Mouse (Mus musculus): ENCODE results near the gene Hs6st3. TPM values are rescaled to one million over a fixed set of nuclear protein-coding genes. Genes with fewer than 3 reads are reported as not detected.
A peak's percentile ranks its signal among the peaks of the same experiment; 100 is the strongest.
"Not testable (repeated sequence)": the region's sequence is repeated elsewhere in the genome, so short reads cannot be mapped to it uniquely, and the experiment has no call there.

The Hs6st3 gene
- total RNA-seq, 2 experiments from 2014 or later = 0.19 TPM; not detected in 1

- intact Hi-C loops (cut with DNase I) = no loop called here
- DNase-seq = no peak
Measured at GRCm38 (mm10) chr14:119247131-119247530, 109.0 kb downstream of the Hs6st3 start.

GRCm38 (mm10) chr14:119248001-119248607 is 110.0 kb downstream of the Hs6st3 start:
- intact Hi-C loops (cut with DNase I) = no loop called here
- DNase-seq = no peak

- intact Hi-C loops (cut with DNase I) = no loop called here
- peak; percentile 4 to 6 for DNase-seq
Measured at GRCm38 (mm10) chr14:119250353-119250752, 112.2 kb downstream of the Hs6st3 start.

- DNase-seq = no peak
- intact Hi-C loops (cut with DNase I) = no loop called here
Measured at GRCm38 (mm10) chr14:119255396-119255795, 117.3 kb downstream of the Hs6st3 start.

- DNase-seq = no peak
- intact Hi-C loops (cut with DNase I) = no loop called here
Measured at GRCm38 (mm10) chr14:119257072-119257471, 118.9 kb downstream of the Hs6st3 start.

- intact Hi-C loops (cut with DNase I) = no loop called here
- no peak for DNase-seq
Measured at GRCm38 (mm10) chr14:119260176-119260962, 122.2 kb downstream of the Hs6st3 start.

GRCm38 (mm10) chr14:119266334-119266733 is 128.2 kb downstream of the Hs6st3 start:
- intact Hi-C loops (cut with DNase I) = no loop called here

GRCm38 (mm10) chr14:119273088-119273487 is 134.9 kb downstream of the Hs6st3 start:
- intact Hi-C loops (cut with DNase I) = no loop called here
- DNase-seq = no peak

More at GRCm38 (mm10) chr14:119266334-119266733, 128.2 kb downstream of the Hs6st3 start:
- DNase-seq = no peak

- DNase-seq; intact Hi-C loops (cut with DNase I): not testable (repeated sequence)
Measured at GRCm38 (mm10) chr14:119278156-119278555, 140.0 kb downstream of the Hs6st3 start.

- intact Hi-C loops (cut with DNase I) = no loop called here
- DNase-seq = no peak
Measured at GRCm38 (mm10) chr14:119283951-119284350, 145.8 kb downstream of the Hs6st3 start.

GRCm38 (mm10) chr14:119289668-119290067 is 151.5 kb downstream of the Hs6st3 start:
- no peak for DNase-seq
- intact Hi-C loops (cut with DNase I) = no loop called here

GRCm38 (mm10) chr14:119294071-119294470 is 155.9 kb downstream of the Hs6st3 start:
- intact Hi-C loops (cut with DNase I) = no loop called here
- peak in 1 of 2 experiments; percentile 8 for DNase-seq

GRCm38 (mm10) chr14:119306461-119306860 is 168.3 kb downstream of the Hs6st3 start:
- intact Hi-C loops (cut with DNase I) = no loop called here
- DNase-seq = no peak

GRCm38 (mm10) chr14:119318379-119318778 is 180.2 kb downstream of the Hs6st3 start:
- intact Hi-C loops (cut with DNase I) = no loop called here
- no peak for DNase-seq

- intact Hi-C loops (cut with DNase I) = no loop called here
- DNase-seq = no peak
Measured at GRCm38 (mm10) chr14:119347236-119347635, 209.1 kb downstream of the Hs6st3 start.

GRCm38 (mm10) chr14:119361414-119361813 is 223.3 kb downstream of the Hs6st3 start:
- intact Hi-C loops (cut with DNase I) = no loop called here

GRCm38 (mm10) chr14:119367866-119368425 is 229.8 kb downstream of the Hs6st3 start:
- intact Hi-C loops (cut with DNase I) = no loop called here
- DNase-seq = no peak

More at GRCm38 (mm10) chr14:119361414-119361813, 223.3 kb downstream of the Hs6st3 start:
- DNase-seq = no peak

GRCm38 (mm10) chr14:119369274-119369673 is 231.1 kb downstream of the Hs6st3 start:
- DNase-seq = no peak
- intact Hi-C loops (cut with DNase I) = no loop called here

- intact Hi-C loops (cut with DNase I) = no loop called here
- DNase-seq = no peak
Measured at GRCm38 (mm10) chr14:119370013-119370412, 231.9 kb downstream of the Hs6st3 start.

GRCm38 (mm10) chr14:119379303-119379702 is 241.2 kb downstream of the Hs6st3 start:
- DNase-seq = no peak
- intact Hi-C loops (cut with DNase I) = no loop called here

GRCm38 (mm10) chr14:119401618-119402017 is 263.5 kb downstream of the Hs6st3 start:
- intact Hi-C loops (cut with DNase I) = no loop called here
- DNase-seq = no peak
